Mouse (Mus musculus) ES-E14 (cell line): ENCODE data around the gene C2cd2l.

ENCODE experiments used
- CHD2 ChIP-seq: IDR thresholded peaks from 2 replicates; pipeline ENCODE4 v1.6.1; 2014; ENCODE audit warnings: mild to moderate bottlenecking, low read depth, low read length, inconsistent platforms
- HCFC1 ChIP-seq: IDR thresholded peaks from 2 replicates; pipeline ENCODE4 v1.6.1; 2012; ENCODE audit warnings: low read length, inconsistent platforms, borderline replicate concordance; ENCODE audit not compliant: insufficient read depth
- MAFK ChIP-seq: IDR thresholded peaks from 2 replicates; pipeline ENCODE4 v1.6.1; 2014; ENCODE audit warnings: mild to moderate bottlenecking, low read depth, low read length, inconsistent platforms; ENCODE audit not compliant: insufficient read depth
- ZNF384 ChIP-seq: IDR thresholded peaks from 2 replicates; pipeline ENCODE4 v1.6.1; 2012; ENCODE audit warnings: low read depth, low read length, inconsistent platforms

DNA sequence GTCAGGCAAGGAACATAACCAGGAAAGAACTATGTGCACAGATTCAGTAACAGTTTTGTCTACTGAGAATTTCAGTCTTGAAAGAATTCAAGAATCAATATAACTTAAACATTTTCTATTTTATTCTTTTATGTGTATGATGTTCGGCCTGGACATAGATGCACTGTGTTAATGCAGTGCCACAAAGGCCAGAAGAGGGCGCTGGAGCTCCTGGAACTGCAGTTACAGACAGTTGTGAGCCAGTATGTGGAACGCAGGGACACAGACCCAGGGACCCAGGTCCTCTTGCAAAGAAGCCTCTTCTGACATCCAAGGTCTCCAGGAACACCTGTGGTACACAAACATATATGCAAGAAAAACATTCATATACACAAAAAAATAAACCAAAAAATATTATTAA is 44.4 kb upstream of the C2cd2l start:
- TF ChIP-seq ZNF384 = no peak
- TF ChIP-seq HCFC1 = no peak
- no peak for TF ChIP-seq MAFK
- no peak for TF ChIP-seq CHD2
